Mouse (Mus musculus): ENCODE data around the gene Gpkow. TPM values are rescaled to one million over a fixed set of nuclear protein-coding genes. Genes with fewer than 3 reads are reported as not detected.

Gpkow gene
- 44.1 and 47.7 TPM in 2 replicates for polyA plus RNA-seq (2015; fragmentation: Nextera tagmentation; extraction: Ambion mirVana)

- ATAC-seq = peak; percentile 98
- Histone ChIP-seq H3K4me3 (peak within 1 kb of the TSS; percentile 54), H3K9me3 (replicated peaks) (no peaks in the 10 kb centered on the region), H3K4me2 (peak within 1 kb of the TSS; percentile 62), H3K4me1 (peaks cover 7% of the 10 kb centered on the region; the same call in 1 of the 2 replicates), H3K36me3 (ENCODE audit: poor library complexity, severe bottlenecking) (peaks cover 11% of the 10 kb centered on the region), H3K27ac (peak within 1 kb of the TSS; percentile 35; the same call in 1 of the 2 replicates), H3K27me3 (no peaks in the 10 kb centered on the region), H3K9ac (peak within 1 kb of the TSS; percentile 63)
- WGBS = 12% methylated on average over 33 of the region's 33 CpGs
Observed at GRCm38 (mm10) chrX:7696954-7697381, at the start of gene Gpkow. Gene Gpkow (plus strand): TSS chrX:7697131.

- peak overlapping the region; percentile 66 for H3K9ac ChIP-seq
Observed at GRCm38 (mm10) chrX:7648671-7649304, 48.1 kb upstream of the Gpkow start.

GRCm38 (mm10) chrX:7657221-7657639, 39.7 kb upstream of the Gpkow start, which contains the start of gene Prickle3:
Gene Prickle3 (plus strand): TSS chrX:7657260.
- Histone ChIP-seq H3K4me3 (peak within 1 kb of the TSS; percentile 31), H3K4me1 (0 out of 2 replicates have a peak, but pooled peaks cover 10% of the 10 kb centered on the region), H3K27me3 (no peaks in the 10 kb centered on the region), H3K36me3 (ENCODE audit: poor library complexity, severe bottlenecking) (no peaks in the 10 kb centered on the region), H3K9ac (peak within 1 kb of the TSS; percentile 55), H3K27ac (no peak within 1 kb of the TSS), H3K4me2 (peak within 1 kb of the TSS; percentile 53), H3K9me3 (replicated peaks) (no peaks in the 10 kb centered on the region)
- WGBS = 14% methylated on average over 26 of the region's 26 CpGs
- no peak for ATAC-seq

More at GRCm38 (mm10) chrX:7648671-7649304, 48.1 kb upstream of the Gpkow start:
- peak overlapping the region; percentile 75 for H3K27ac ChIP-seq
- H3K4me2 ChIP-seq = peak overlapping the region; percentile 58
- H3K36me3 ChIP-seq (ENCODE audit: poor library complexity, severe bottlenecking) = peaks cover 8% of the 10 kb centered on the region; the same call in 1 of the 2 replicates
- no peaks in the 10 kb centered on the region for H3K27me3 ChIP-seq
- H3K4me3 ChIP-seq = peak overlapping the region; percentile 38
- H3K4me1 ChIP-seq = no peaks in the 10 kb centered on the region
- no peaks in the 10 kb centered on the region for H3K9me3 ChIP-seq (replicated peaks)
- 11% methylated on average over 25 of the region's 25 CpGs for WGBS
- ATAC-seq = peak; percentile 98

- WGBS = 19% methylated on average over 9 of the region's 15 CpGs
- no peaks in the 10 kb centered on the region for H3K36me3 ChIP-seq (ENCODE audit: poor library complexity, severe bottlenecking)
- no peak overlapping the region for H3K9ac ChIP-seq
- H3K27me3 ChIP-seq = no peaks in the 10 kb centered on the region
- H3K27ac ChIP-seq = no peak overlapping the region
- H3K9me3 ChIP-seq (replicated peaks) = no peaks in the 10 kb centered on the region
- H3K4me1 ChIP-seq = 0 out of 2 replicates have a peak, but pooled peaks cover 10% of the 10 kb centered on the region
- H3K4me3 ChIP-seq = no peak overlapping the region
- 0 out of 2 replicates have a peak, but pooled peaks have one; percentile 13 for ATAC-seq
- peak overlapping the region; percentile 53 for H3K4me2 ChIP-seq
Observed at GRCm38 (mm10) chrX:7658031-7658784, 38.7 kb upstream of the Gpkow start.

- peak overlapping the region; percentile 53; the same call in 1 of the 2 replicates for H3K4me2 ChIP-seq
- no peak overlapping the region for H3K9ac ChIP-seq
- no peaks in the 10 kb centered on the region for H3K9me3 ChIP-seq (replicated peaks)
- no peak overlapping the region for H3K4me3 ChIP-seq
- ATAC-seq = 0 out of 2 replicates have a peak, but pooled peaks have one; percentile 16
- WGBS = 55% methylated on average over 11 of the region's 11 CpGs
- H3K27ac ChIP-seq = no peak overlapping the region
- H3K27me3 ChIP-seq = no peaks in the 10 kb centered on the region
- H3K4me1 ChIP-seq = 0 out of 2 replicates have a peak, but pooled peaks cover 10% of the 10 kb centered on the region
- no peaks in the 10 kb centered on the region for H3K36me3 ChIP-seq (ENCODE audit: poor library complexity, severe bottlenecking)
Observed at GRCm38 (mm10) chrX:7658785-7659589, 37.9 kb upstream of the Gpkow start.

GRCm38 (mm10) chrX:7661086-7661485, 35.8 kb upstream of the Gpkow start:
- no peak overlapping the region for H3K27ac ChIP-seq
- H3K36me3 ChIP-seq (ENCODE audit: poor library complexity, severe bottlenecking) = no peaks in the 10 kb centered on the region
- H3K9ac ChIP-seq = no peak overlapping the region
- WGBS = 74% methylated on average over 4 of the region's 4 CpGs
- H3K4me1 ChIP-seq = 0 out of 2 replicates have a peak, but pooled peaks cover 10% of the 10 kb centered on the region
- H3K9me3 ChIP-seq (replicated peaks) = no peaks in the 10 kb centered on the region
- ATAC-seq = no peak
- no peaks in the 10 kb centered on the region for H3K27me3 ChIP-seq
- H3K4me3 ChIP-seq = no peak overlapping the region
- no peak overlapping the region for H3K4me2 ChIP-seq

- no peak overlapping the region for H3K4me3 ChIP-seq
- no peak for ATAC-seq
- H3K4me2 ChIP-seq = no peak overlapping the region
- peaks cover 8% of the 10 kb centered on the region; the same call in 1 of the 2 replicates for H3K36me3 ChIP-seq (ENCODE audit: poor library complexity, severe bottlenecking)
- no peak overlapping the region for H3K27ac ChIP-seq
- 92% methylated on average over 3 of the region's 3 CpGs for WGBS
- no peak overlapping the region for H3K9ac ChIP-seq
- no peaks in the 10 kb centered on the region for H3K27me3 ChIP-seq
- H3K9me3 ChIP-seq (replicated peaks) = no peaks in the 10 kb centered on the region
- 0 out of 2 replicates have a peak, but pooled peaks cover 9% of the 10 kb centered on the region for H3K4me1 ChIP-seq
Observed at GRCm38 (mm10) chrX:7662936-7663335, 34.0 kb upstream of the Gpkow start.

- H3K36me3 ChIP-seq (ENCODE audit: poor library complexity, severe bottlenecking) = peaks cover 8% of the 10 kb centered on the region; the same call in 1 of the 2 replicates
- H3K4me2 ChIP-seq = no peak overlapping the region
- no peaks in the 10 kb centered on the region for H3K27me3 ChIP-seq
- no peaks in the 10 kb centered on the region for H3K4me1 ChIP-seq
- no peak overlapping the region for H3K4me3 ChIP-seq
- no peak for ATAC-seq
- no peak overlapping the region for H3K27ac ChIP-seq
- H3K9ac ChIP-seq = no peak overlapping the region
- no peaks in the 10 kb centered on the region for H3K9me3 ChIP-seq (replicated peaks)
- 87% methylated on average over 11 of the region's 11 CpGs for WGBS
Observed at GRCm38 (mm10) chrX:7664791-7665190, 32.1 kb upstream of the Gpkow start.

- peaks cover 8% of the 10 kb centered on the region; the same call in 1 of the 2 replicates for H3K36me3 ChIP-seq (ENCODE audit: poor library complexity, severe bottlenecking)
- no peak for ATAC-seq
- no peak overlapping the region for H3K27ac ChIP-seq
- no peak overlapping the region for H3K4me2 ChIP-seq
- no peak overlapping the region for H3K4me3 ChIP-seq
- no peaks in the 10 kb centered on the region for H3K4me1 ChIP-seq
- no peaks in the 10 kb centered on the region for H3K9me3 ChIP-seq (replicated peaks)
- WGBS = 76% methylated on average over 21 of the region's 21 CpGs
- no peak overlapping the region for H3K9ac ChIP-seq
- H3K27me3 ChIP-seq = no peaks in the 10 kb centered on the region
Observed at GRCm38 (mm10) chrX:7665739-7666502, 31.0 kb upstream of the Gpkow start.

- peak overlapping the region; percentile 43 for H3K4me3 ChIP-seq
- H3K27me3 ChIP-seq = no peaks in the 10 kb centered on the region
- H3K36me3 ChIP-seq (ENCODE audit: poor library complexity, severe bottlenecking) = peaks cover 8% of the 10 kb centered on the region; the same call in 1 of the 2 replicates
- H3K9me3 ChIP-seq (replicated peaks) = no peaks in the 10 kb centered on the region; the same call in 1 of the 2 replicates
- 20% methylated on average over 19 of the region's 19 CpGs for WGBS
- H3K27ac ChIP-seq = peak overlapping the region; percentile 65
- H3K9ac ChIP-seq = peak overlapping the region; percentile 59
- peak; percentile 81 for ATAC-seq
- peak overlapping the region; percentile 58 for H3K4me2 ChIP-seq
- no peaks in the 10 kb centered on the region for H3K4me1 ChIP-seq
Observed at GRCm38 (mm10) chrX:7670390-7670881, 26.5 kb upstream of the Gpkow start.
